Mouse (Mus musculus) v-Abl transformed pro-B cells (cell line): ENCODE results near the gene Tspoap1.

ENCODE experiments used
- in situ Hi-C, 2 experiments: fragments of 400-800 bp; cut with MboI; formaldehyde crosslinking; loops; one replicate each; pipeline ENCODE4 v1.15.1; 2025; ENCODE audit not compliant: unreplicated experiment in 2 of 2

Gene Tspoap1

DNA sequence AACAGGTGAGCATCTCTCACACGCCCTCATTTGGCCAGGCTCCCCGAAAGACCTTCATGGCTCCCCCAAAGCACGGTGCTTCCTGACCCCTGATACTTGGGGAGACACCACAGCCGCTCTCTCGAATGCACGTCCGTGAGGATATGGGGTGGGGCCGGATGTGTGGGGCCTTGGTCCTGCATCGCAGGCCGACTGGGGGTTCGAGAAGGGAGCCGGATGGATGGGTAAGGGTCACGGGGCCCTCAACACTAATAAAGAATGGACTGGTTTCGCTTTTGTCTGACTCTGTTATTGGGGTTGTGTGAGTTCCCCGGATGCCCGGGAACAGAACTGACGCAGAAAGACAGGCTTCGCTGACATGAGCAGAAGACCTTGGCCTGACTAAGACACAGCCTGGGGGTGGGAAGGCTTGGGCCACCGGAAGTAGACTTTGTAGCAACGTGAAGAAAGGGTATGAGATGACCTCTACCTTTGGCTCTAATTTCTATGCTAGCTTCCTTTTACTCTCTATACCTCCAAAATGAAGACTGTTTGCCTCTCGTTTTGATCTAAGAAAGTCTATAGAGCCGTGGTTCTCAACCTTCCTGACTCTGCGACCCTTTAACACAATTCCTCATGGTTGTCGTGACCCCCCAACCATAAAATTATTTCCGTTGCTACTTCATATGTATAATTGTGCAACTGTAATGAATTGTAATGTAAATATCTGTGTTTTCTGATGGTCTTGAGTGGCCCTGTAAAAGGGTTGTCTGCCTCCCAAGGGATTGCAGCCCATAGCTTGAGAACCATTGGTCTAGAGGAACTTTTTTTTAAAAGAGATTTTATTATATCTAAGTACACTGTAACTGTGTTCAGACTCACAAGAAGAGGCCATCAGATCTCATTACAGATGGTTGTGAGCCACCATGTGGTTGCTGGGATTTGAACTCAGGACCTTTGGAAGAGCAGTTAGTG is 3.1 kb upstream of the Tspoap1 start:
- in situ Hi-C loops = loop anchor here in 1 of 2 experiments (10.0 kb wide), 3 partner anchors 332 to 1318 kb away; partner anchors contain the start of gene Gm525

DNA sequence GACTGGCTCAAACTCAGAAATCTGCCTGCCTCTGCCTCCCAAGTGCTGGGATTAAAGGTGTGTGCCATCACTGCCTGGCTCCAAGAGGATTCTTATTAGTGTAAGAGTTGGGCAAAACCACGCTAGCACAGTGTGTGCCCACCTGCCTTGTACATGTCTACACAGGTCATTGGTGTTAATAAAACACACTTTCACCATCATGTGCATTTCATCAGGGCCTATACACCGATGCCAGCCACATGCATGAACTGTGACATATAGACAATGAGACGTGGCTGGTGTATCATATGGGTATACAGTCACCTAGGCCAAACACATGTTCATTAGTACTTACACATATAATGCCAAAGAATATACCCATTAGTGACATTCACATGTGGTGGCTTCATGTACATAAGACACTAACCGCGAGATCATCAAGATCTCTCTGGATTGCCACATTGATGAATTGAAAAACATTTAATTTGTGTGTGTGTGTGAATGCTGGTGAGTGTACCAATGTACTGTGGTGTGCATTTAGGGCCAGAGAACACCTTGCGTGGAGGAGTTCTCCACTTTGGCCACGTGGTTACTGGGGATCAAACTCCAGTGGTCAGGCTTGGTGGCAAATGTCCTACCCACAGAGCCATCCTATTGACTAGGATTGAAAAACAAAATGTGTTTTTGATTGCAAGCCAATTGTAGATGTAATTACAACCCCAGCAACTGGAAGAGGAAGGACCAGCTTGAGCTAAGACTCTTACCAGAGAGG is 2.0 kb upstream of the Tspoap1 start:
- in situ Hi-C loops = loop anchor here in 1 of 2 experiments (10.0 kb wide), 3 partner anchors 334 to 1316 kb away; partner anchors contain the start of gene Gm525

DNA sequence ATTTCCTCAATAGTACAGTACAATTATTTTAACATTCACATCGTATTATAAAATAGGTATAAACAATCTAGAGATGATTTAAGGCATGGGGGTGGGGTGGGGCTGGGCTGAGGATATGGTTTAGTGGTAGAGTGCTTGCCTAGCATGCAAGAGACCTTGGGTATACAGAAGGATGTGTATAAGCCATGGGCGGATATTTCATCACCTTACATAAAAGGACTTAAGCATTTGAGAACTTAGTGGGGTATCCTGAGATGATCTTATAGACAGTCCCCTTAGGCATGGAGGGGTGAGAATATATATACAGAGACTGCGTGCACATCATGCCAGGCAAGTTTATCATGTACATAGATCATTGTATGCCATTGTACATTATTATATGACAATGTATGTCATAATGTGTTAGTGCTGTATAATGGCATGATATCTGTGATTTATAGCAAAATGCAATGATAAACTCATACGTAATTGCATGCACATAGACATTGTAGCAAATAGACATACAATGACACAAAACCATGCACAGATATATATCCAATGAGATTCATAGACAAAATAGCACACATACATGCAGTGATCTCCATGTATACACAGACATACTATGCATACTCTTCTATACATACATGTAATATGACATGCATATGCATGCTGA is 1.3 kb upstream of the Tspoap1 start:
- in situ Hi-C loops = loop anchor here in 1 of 2 experiments (10.0 kb wide), 3 partner anchors 334 to 1316 kb away; partner anchors contain the start of gene Gm525

DNA sequence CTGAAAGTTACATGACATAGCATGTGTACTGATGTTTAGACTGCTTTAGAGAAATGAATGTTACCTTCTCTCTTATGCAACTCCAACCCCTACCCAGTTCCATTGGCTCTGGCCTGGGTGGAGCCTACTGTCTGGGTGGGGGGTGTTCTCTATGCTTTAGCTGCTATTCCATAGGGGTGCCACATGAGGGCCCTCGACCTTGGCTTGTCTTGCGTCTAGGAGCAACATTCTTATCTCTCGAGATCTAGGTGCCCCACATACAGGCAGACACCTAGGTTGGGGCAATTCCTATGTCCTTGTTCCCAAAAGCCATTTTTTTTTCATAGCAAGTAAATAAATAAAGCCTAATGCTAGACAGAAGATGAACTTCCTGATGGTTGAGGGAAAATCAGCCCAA is 734 bp upstream of the Tspoap1 start:
- in situ Hi-C loops = loop anchor here (5.0 to 10.0 kb wide), 5 partner anchors 32 to 1315 kb away; partner anchors contain the start of gene Gm525 (in 1 of the 2)

DNA sequence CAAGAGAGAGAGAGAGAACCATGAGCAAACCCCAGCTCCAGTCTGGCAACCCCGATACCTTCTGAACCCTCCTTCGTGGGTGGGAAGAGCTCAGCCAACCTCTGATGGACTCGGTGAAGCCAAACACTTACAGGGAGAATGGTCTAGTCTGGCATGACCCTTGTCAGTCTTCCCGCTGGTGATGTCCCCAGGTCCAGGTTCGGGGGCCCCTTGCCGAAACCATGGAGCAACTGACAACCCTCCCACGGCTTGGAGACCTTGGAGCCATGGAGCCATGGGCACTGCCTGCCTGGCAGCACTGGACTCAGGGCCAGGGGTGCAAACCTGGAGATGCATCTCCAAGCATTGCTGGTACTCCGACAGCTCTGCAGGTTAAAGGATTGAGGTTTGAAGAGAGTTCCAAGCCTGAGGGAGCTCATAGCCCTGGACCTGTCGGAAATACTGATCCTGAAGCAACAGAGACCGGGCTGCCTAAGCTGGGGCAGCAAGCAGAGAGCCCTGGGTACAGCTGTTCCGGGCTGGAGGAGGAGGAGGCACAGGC is 910 bp downstream of the Tspoap1 start:
- in situ Hi-C loops = loop anchor here (5.0 to 10.0 kb wide), 2 partner anchors 34 to 546 kb away; no protein-coding TSS in a partner anchor

DNA sequence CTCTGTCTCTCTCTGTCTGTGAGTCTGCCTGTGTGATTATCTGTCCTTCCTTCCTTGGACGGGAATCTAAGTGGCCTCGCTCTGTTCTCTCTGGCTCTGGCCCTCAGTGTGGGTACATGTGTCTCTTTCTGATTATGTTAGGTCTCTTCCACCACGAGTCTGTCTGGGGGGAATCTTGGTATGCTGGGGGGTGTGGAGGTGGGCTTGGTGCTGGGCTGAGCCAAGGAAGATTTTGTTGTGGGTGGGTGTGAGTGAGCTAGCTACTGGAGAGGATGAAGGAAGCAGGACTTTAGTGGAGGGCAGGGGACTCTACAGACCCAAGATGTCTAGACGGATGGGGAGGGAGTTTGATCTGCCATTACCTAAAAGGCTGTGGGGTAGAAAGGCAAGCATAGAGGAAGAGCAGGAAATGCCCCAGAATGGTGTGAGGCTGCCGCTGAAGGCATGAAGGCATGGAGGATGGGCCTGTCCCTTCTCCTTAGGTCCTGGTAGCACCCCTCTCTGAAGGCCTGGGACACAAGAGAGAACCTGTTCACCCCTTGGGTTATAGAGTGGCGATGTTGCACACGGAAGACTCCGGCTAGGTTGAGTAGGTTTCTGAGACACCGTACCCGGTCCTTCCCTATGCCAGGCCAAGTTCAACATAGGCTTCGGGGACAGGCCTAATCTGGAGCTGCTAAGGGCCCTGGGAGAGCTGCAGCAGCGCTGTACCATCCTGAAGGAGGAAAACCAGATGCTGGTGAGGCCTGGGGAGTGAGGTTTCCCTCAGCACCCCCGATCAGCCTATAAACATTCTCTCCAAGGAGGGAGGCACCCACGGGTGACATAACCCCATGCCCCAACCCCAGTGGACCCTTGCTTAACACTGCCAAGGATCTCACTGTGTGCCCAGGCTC is 1.7 kb downstream of the Tspoap1 start:
- in situ Hi-C loops = loop anchor here (5.0 to 10.0 kb wide), 2 partner anchors 35 to 547 kb away; no protein-coding TSS in a partner anchor

DNA sequence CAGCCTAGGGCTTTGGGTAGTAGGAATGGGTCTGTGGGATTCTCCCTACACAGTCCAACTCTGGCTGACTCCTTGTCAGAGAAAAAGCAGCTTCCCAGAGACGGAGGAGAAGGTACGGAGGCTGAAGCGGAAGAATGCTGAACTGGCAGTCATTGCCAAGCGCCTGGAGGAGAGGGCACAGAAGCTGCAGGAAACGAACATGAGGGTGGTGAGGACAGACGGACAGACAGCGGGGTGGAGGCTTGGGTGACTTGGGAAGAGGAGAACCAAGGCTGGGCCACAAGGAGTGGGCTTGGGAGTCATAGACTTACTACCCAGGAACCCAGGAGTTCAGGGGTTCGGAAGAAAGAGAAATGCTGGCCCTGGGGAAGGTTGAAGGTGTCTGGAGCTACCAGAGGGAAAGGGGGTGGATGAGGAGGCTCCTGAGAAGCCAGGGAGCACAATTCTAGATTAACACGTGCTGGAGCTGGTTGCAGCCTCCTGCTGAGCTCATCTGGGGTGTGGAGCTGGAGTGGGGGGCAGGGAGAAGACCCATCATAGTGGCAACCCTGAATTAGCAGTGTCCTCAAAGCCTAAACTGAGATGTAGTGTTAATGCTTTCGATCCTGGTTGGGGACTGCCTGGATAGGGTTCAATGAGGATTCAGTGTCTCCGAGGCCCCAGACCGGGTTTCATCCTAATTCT is 2.5 kb downstream of the Tspoap1 start:
- in situ Hi-C loops = loop anchor here (5.0 to 10.0 kb wide), 2 partner anchors 36 to 548 kb away; no protein-coding TSS in a partner anchor

DNA sequence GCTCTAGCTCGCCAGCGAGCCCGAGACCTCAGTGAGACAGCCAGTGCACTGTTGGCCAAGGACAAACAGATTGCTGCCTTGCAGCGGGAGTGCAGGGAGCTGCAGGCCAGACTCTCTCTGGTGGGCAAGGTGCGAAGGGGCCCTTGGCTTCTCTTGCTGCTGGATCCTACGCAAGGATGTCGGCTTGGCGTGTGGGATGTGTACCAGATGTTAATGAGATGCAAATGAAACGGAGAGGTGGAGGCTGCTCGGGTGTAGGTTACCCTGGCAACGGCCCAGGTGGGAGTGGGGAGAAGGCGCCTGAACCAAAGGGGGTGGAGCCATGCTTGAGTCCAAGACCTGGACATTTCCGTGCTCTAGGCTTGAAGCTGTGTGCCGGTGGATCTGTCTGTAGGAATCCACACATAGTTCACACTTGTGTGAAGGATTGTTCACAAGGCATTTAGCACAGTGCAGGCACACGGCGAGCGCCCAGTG is 3.2 kb downstream of the Tspoap1 start:
- in situ Hi-C loops = loop anchor here (5.0 to 10.0 kb wide), 2 partner anchors 36 to 549 kb away; no protein-coding TSS in a partner anchor

DNA sequence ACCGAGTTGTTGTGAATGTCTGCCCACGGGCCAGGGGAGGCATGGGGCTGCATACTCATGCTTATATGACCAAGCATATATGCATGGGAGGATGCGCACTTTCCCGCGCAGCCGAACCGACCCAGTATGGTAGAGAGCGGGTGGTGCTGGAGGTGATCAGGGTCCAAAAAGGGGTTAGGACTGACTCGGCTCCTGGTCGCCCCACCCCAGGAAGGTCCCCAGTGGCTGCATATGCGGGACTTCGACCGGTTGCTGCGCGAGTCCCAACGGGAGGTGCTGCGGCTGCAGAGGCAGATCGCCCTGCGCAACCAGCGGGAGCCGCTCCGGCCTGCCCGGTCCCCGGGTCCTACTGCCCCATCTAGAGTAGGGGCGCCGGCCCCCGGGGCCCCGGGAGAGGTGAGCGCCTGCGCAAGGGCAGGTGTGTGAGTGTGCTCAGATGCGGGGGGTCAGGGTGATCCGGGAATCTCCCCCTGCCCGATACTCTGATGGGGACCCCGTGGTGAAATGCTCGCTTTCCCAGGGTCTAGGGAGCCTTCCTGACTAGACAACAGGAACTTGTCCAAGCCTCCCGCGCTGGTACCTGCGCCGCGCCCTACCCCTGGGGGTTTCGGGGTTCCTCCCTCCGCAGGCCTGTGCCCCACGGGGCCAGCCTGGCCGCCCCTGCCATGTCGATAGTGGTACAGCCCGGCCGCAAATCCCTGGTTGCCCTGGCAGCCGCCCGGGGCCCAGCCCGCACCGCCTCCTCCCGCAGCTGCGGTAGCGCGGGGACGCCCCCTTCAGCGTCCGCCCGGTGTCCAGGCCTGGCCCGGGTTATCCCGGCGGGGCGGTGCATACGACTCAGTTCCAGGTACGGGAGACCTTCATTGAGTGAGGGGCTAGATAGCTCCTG is 3.9 kb downstream of the Tspoap1 start:
- in situ Hi-C loops = loop anchor here (5.0 to 10.0 kb wide), 2 partner anchors 37 to 549 kb away; no protein-coding TSS in a partner anchor

DNA sequence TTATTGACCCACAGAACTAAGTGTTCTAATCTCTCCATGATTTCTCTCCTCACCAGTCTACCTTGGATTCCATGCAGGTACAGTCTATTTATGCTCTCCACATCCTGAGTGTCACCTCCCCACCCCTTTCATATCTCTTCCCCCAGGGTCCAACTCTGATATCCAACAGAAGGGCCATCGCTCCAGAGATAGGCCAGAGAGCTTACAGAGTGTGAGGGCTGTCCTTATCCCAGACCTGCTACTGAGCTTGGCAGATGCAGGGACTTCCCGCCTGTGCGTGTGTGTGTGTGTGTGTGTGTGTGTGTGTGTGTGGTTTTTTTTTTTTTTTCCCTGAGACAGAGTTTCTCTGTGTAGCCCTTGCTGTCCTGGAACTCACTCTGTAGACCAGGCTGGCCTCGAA is 8.4 kb downstream of the Tspoap1 start:
- in situ Hi-C loops = loop anchor here in 1 of 2 experiments (5.0 to 10.0 kb wide), 3 partner anchors 41 to 554 kb away; partner anchors contain the start of gene Rnf43

DNA sequence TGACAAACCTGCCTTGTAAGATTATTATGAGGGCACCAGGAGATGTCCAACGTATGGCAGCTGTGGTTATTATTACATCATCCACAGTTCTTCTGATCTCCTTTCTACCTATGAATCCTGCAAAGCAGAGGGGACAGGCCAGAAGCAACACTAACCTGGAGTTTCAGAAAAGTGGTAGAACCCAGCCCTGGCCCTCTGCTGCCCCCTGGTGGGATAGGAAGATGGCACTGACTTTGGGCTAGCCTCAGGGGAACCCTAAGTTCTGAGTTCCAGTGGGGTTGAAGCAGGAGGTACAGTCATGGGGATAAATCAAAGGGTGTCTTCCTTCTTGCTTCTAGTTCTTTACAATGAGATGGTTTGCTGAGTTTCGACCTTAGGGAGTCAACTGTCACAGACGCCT is 10.6 kb downstream of the Tspoap1 start:
- in situ Hi-C loops = loop anchor here in 1 of 2 experiments (5.0 kb wide), 1 partner anchor 109 kb away; the partner anchor contains the start of gene Rnf43

DNA sequence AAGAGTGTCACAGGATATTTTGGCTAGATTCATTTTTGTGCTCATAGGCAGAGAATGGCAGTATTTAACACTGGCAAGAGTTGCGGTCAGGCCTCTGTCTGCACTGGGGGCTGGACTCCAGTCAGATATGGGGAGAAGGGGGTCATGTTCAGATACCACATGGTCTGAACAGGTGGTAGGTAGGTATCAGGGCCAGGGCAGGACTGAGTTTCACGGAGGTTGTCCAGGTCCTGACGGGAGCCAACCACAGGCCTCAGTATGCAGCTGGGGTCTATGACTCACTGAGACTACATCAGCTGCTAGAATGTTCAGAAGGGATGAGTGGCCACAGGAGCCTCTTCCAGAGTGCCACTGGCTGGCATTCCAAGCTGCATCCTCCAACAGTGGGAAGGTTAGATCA is 12.0 kb downstream of the Tspoap1 start:
- in situ Hi-C loops = loop anchor here in 1 of 2 experiments (5.0 kb wide), 1 partner anchor 110 kb away; the partner anchor contains the start of gene Rnf43

DNA sequence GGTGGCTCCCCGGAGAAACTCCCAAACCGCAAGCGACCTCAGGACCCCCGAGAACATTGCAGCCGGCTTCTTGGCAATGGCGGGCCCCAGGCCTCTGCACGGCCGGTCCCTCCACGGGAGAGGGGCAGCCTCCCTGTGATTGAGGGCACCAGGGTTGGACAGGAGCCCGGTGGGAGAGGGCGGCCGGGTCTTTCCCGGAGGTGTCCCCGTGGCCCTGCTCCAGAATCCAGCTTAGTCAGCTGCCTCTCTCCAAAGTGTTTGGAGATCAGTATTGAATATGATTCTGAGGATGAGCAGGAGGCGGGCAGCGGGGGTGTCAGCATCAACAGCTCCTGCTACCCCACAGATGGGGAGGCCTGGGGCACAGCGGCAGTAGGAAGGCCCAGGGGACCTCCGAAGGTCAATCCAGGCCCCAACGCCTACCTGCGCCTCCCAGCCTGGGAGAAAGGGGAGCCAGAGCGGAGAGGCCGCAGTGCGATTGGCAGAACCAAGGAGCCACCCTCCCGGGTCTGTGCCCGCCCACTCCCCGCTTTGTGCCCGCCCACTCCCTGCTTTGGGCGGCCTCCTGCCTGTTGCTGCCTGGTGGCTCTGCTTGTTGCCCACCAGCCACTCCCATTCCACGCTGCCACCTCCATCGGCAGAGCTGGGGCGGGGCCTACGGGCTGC is 17.9 kb downstream of the Tspoap1 start:
- in situ Hi-C loops = no loop called here

DNA sequence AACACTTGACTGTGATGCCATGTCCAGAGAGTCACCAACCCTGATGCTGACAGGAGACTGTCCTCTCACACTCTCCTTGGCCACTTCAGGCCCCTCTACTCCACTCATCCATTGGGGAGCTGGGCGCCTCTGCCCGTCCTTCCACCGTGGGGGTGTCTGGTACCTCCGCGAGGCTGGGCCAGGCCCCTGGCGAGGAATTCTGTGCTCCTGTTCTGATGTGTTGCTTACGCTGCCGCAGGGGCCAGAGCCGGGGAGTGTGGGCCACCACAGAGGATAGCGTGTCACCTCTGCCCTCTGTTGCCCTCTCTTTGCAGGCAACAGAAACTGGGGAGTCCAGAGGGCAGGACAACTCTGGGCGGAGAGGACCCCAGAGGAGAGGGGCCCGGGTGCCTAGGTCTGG is 18.6 kb downstream of the Tspoap1 start:
- in situ Hi-C loops = no loop called here

DNA sequence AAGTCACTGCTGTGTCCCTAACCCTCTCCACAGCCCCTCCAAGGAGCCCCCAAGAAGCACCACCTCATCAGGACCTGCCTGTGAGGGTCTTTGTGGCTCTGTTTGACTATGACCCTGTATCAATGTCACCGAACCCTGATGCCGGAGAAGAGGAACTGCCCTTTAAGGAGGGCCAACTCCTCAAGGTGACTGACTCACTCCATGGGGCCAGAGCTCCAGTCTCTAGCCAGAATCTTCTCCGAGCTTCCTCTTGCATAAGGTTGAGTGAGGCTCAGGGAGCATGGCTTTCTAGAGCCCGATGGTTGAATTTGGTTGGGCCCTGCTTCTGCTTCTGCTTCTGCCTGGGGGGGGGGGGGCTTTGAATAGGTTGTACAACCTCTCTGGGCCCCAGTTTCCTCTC is 19.1 kb downstream of the Tspoap1 start:
- in situ Hi-C loops = no loop called here

DNA sequence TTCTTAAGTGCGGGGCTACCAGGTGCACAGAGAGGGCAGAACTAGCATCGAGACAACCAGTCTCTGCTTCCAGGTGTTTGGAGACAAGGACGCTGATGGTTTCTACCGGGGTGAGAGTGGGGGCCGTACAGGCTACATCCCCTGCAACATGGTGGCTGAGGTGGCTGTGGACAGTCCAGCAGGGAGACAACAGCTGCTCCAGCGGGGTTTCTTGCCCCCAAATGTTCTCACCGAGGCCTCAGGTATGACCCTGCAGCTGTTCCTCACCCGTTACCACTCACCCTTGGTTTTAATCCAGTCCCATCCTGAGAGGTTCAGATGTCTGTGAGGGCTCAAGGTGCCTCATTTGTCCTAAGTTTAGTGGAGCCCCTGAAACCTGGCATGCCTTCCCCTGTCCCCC is 19.8 kb downstream of the Tspoap1 start:
- in situ Hi-C loops = no loop called here
